Mouse (Mus musculus): ENCODE measurements around the gene Zbtb16. TPM values are rescaled to one million over a fixed set of nuclear protein-coding genes. Genes with fewer than 3 reads are reported as not detected.

The Zbtb16 gene
- polyA plus RNA-seq, 1 experiment from 2014 or later = 7.4 TPM

GRCm38 (mm10) chr9:48605697-48606096 is 230.3 kb downstream of the Zbtb16 start:
- no peaks in the 10 kb centered on the region for H3K36me3 ChIP-seq
- no peaks in the 10 kb centered on the region for H3K4me1 ChIP-seq (replicated peaks)
- no peak overlapping the region for H3K27ac ChIP-seq (replicated peaks)
- no peak overlapping the region for H3K9ac ChIP-seq
- H3K4me3 ChIP-seq = no peak overlapping the region
- no peak overlapping the region for H3K4me2 ChIP-seq
- ATAC-seq (ENCODE audit: low read depth) = no peak
- H3K9me3 ChIP-seq = no peaks in the 10 kb centered on the region
- 93% methylated on average over 5 of the region's 5 CpGs for WGBS
- H3K27me3 ChIP-seq = no peaks in the 10 kb centered on the region

- no peaks in the 10 kb centered on the region for H3K4me1 ChIP-seq (replicated peaks)
- H3K4me3 ChIP-seq = no peak within 1 kb of the TSS
- H3K27ac ChIP-seq (replicated peaks) = no peak within 1 kb of the TSS
- 71% methylated on average over 8 of the region's 8 CpGs for WGBS
- H3K9me3 ChIP-seq = no peaks in the 10 kb centered on the region
- H3K27me3 ChIP-seq = no peaks in the 10 kb centered on the region
- no peak within 1 kb of the TSS for H3K4me2 ChIP-seq
- H3K9ac ChIP-seq = no peak within 1 kb of the TSS
- no peaks in the 10 kb centered on the region for H3K36me3 ChIP-seq
- ATAC-seq (ENCODE audit: low read depth) = no peak
These were observed 231.0 kb downstream of the Zbtb16 start, which contains the start of gene Nnmt for GRCm38 (mm10) chr9:48604939-48605598. Nnmt (minus strand) TSS chr9:48605153.

Other genes starting within 250 kb of the Zbtb16 start
- gene Nnmt, start 231.1 kb downstream of the Zbtb16 start, polyA plus RNA-seq (2015; fragmentation: Nextera tagmentation; extraction: Ambion mirVana) = 0.75 and 1.6 TPM in 2 replicates
- 6.5 and 9.9 TPM in 2 replicates for gene Htr3a, start 74.9 kb upstream of the Zbtb16 start, polyA plus RNA-seq (2015; fragmentation: Nextera tagmentation; extraction: Ambion mirVana)
- 0.99 and 2.5 TPM in 2 replicates for gene Htr3b, start 128.8 kb upstream of the Zbtb16 start, polyA plus RNA-seq (2015; fragmentation: Nextera tagmentation; extraction: Ambion mirVana)
- gene Usp28, start 149.2 kb upstream of the Zbtb16 start, polyA plus RNA-seq (2015; fragmentation: Nextera tagmentation; extraction: Ambion mirVana) = 29.8 and 31.7 TPM in 2 replicates
- gene Zw10, start 219.4 kb upstream of the Zbtb16 start, polyA plus RNA-seq (2015; fragmentation: Nextera tagmentation; extraction: Ambion mirVana) = 24.3 and 28.6 TPM in 2 replicates
- gene Tmprss5, start 245.0 kb upstream of the Zbtb16 start, polyA plus RNA-seq (2015; fragmentation: Nextera tagmentation; extraction: Ambion mirVana) = 3.0 and 3.5 TPM in 2 replicates